In the genomic region with DNA sequence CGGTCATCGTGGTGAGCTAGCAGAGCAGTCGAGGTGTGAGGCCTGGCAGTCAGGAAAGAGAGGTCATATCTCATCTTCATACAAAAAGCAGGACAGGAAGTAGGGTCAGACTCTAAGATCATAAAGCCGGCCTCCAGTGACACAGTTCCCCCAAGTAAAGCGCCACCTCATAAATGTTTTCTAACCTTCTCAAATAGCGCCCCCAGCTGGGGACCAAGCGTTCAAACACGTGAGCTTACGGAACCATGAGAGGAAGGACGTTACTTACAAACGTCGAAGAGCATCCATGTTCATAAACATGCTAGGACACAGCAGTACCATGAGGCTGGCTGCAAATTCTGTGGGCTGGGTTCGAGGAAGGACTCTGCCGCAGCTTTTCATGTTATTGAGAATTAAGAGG, we compare ENCODE assay signal across 12 mouse cellular contexts. TPM values are rescaled to one million over a fixed set of nuclear protein-coding genes. Genes with fewer than 3 reads are reported as not detected.
DNase-seq lines count a peak whose midpoint lies in the region; ATAC-seq and TF ChIP-seq lines count a peak whose summit lies in the region.
"Had no signal": no experiment of that assay in that cellular context is flagged by ENCODE, and none has a peak within 500 bp of the region (broad histone marks: within the 10 kb centered on the region; RNA-seq: fewer than 3 reads in every experiment).

No protein-coding gene starts in this region.

- H3K27ac ChIP-seq in intestine, postnatal 0 days (ENCODE audit: low read depth, low read length), result no peak overlapping the region
- H3K27ac ChIP-seq in intestine, embryonic 16.5 days (ENCODE audit: low read length), result no peak overlapping the region
- no peak overlapping the region for H3K27ac ChIP-seq in bone marrow macrophage, adult 2 months (ENCODE audit: insufficient read depth, low read depth, low read length)
- no peak overlapping the region for H3K27ac ChIP-seq in stomach, postnatal 0 days (replicated peaks)
- no peak overlapping the region for H3K27ac ChIP-seq in midbrain, embryonic 13.5 days
- H3K27ac ChIP-seq: intestine, embryonic 15.5 days; midbrain, embryonic 15.5 days; neural tube, embryonic 13.5 days had no signal

- TF ChIP-seq POLR2A in bone marrow macrophage, adult 2 months (IDR thresholded peaks at IDR 0.05; ENCODE audit: borderline replicate concordance, low read depth, low read length), result no peak

- 80% methylated on average over 14 of the region's 14 CpGs for WGBS in intestine, postnatal 0 days
- WGBS in intestine, embryonic 16.5 days, result 79% methylated on average over 14 of the region's 14 CpGs
- 82% methylated on average over 14 of the region's 14 CpGs for WGBS in stomach, postnatal 0 days
- WGBS in midbrain, embryonic 13.5 days, result 86% methylated on average over 14 of the region's 14 CpGs

- H3K4me3 ChIP-seq in intestine, postnatal 0 days (ENCODE audit: low read depth, low read length), result no peak overlapping the region
- H3K4me3 ChIP-seq in intestine, embryonic 16.5 days (ENCODE audit: low read length), result no peak overlapping the region
- no peak overlapping the region for H3K4me3 ChIP-seq in bone marrow macrophage, adult 2 months (ENCODE audit: insufficient read depth, low read length)
- H3K4me3 ChIP-seq in stomach, postnatal 0 days (ENCODE audit: low read depth, low read length), result no peak overlapping the region
- no peak overlapping the region for H3K4me3 ChIP-seq in midbrain, embryonic 13.5 days (replicated peaks)
- H3K4me3 ChIP-seq: intestine, embryonic 15.5 days; midbrain, embryonic 15.5 days; neural tube, embryonic 13.5 days had no signal

- peak; percentile 25 for TF ChIP-seq CTCF in intestine, postnatal 0 days (IDR thresholded peaks at IDR 0.05; ENCODE audit: low read depth)
- TF ChIP-seq CTCF in bone marrow macrophage, adult 2 months (IDR thresholded peaks at IDR 0.05; ENCODE audit: low read depth, low read length), result peak; percentile 41; the same call in 1 of the 2 replicates
- peak; percentile 39 for TF ChIP-seq CTCF in stomach, postnatal 0 days (IDR thresholded peaks at IDR 0.05; ENCODE audit: low read depth)

- H3K4me1 ChIP-seq in intestine, postnatal 0 days (replicated peaks; ENCODE audit: control insufficient read depth, insufficient read depth, low read length), result no peaks in the 10 kb centered on the region
- H3K4me1 ChIP-seq in intestine, embryonic 16.5 days (ENCODE audit: control insufficient read depth, insufficient read depth, low read length), result peaks cover 5% of the 10 kb centered on the region; the same call in 1 of the 2 replicates
- no peaks in the 10 kb centered on the region for H3K4me1 ChIP-seq in bone marrow macrophage, adult 2 months (ENCODE audit: control insufficient read depth, insufficient read depth, low read length)
- peaks cover 2% of the 10 kb centered on the region; the same call in 1 of the 2 replicates for H3K4me1 ChIP-seq in stomach, postnatal 0 days (replicated peaks; ENCODE audit: control insufficient read depth, insufficient read depth)
- 0 out of 2 replicates have a peak, but pooled peaks cover 5% of the 10 kb centered on the region for H3K4me1 ChIP-seq in midbrain, embryonic 13.5 days (replicated peaks)

- no peak for TF ChIP-seq EP300 in stomach, postnatal 0 days (optimal IDR thresholded peaks at IDR 0.05)

- ATAC-seq in intestine, postnatal 0 days, result no peak
- no peak for ATAC-seq in intestine, embryonic 16.5 days
- no peak for ATAC-seq in stomach, postnatal 0 days (ENCODE audit: low FRiP score, low TSS enrichment)
- ATAC-seq in inflammation-experienced regulatory T-cells, adult 6 months, result no peak
- ATAC-seq in midbrain, embryonic 13.5 days, result no peak
- ATAC-seq: intestine, embryonic 15.5 days; midbrain, embryonic 15.5 days had no signal

- no peak overlapping the region for H3K9ac ChIP-seq in intestine, postnatal 0 days (ENCODE audit: low read depth, low read length)
- no peak overlapping the region for H3K9ac ChIP-seq in intestine, embryonic 16.5 days (ENCODE audit: low read depth, low read length)
- H3K9ac ChIP-seq in stomach, postnatal 0 days (ENCODE audit: low read length), result no peak overlapping the region
- H3K9ac ChIP-seq in midbrain, embryonic 13.5 days (replicated peaks), result no peak overlapping the region
- H3K9ac ChIP-seq: intestine, embryonic 15.5 days; midbrain, embryonic 15.5 days; neural tube, embryonic 13.5 days had no signal

- DNase-seq in thymus, postnatal 14 days, result peak; percentile 4
- no peak for DNase-seq in thymus, postnatal 25 days
- DNase-seq in stomach, postnatal 0 days (ENCODE audit: low spot score), result no peak
- DNase-seq: cerebellum, adult 9-11 months had no signal

- H3K9me3 ChIP-seq in intestine, postnatal 0 days (ENCODE audit: control insufficient read depth), result no peaks in the 10 kb centered on the region
- no peaks in the 10 kb centered on the region for H3K9me3 ChIP-seq in intestine, embryonic 16.5 days (ENCODE audit: control insufficient read depth, low read length)
- no peaks in the 10 kb centered on the region for H3K9me3 ChIP-seq in stomach, postnatal 0 days (ENCODE audit: control insufficient read depth, low read length)
- H3K9me3 ChIP-seq in midbrain, embryonic 13.5 days, result no peaks in the 10 kb centered on the region
- H3K9me3 ChIP-seq: intestine, embryonic 15.5 days; midbrain, embryonic 15.5 days; neural tube, embryonic 13.5 days had no signal

- H3K4me2 ChIP-seq in intestine, postnatal 0 days (replicated peaks; ENCODE audit: low read depth), result no peak overlapping the region
- H3K4me2 ChIP-seq in intestine, embryonic 16.5 days (ENCODE audit: low read depth, low read length), result no peak overlapping the region
- no peak overlapping the region for H3K4me2 ChIP-seq in stomach, postnatal 0 days (replicated peaks; ENCODE audit: low read depth)
- no peak overlapping the region for H3K4me2 ChIP-seq in midbrain, embryonic 13.5 days (replicated peaks)
- H3K4me2 ChIP-seq: intestine, embryonic 15.5 days; midbrain, embryonic 15.5 days; neural tube, embryonic 13.5 days had no signal

- no peaks in the 10 kb centered on the region for H3K36me3 ChIP-seq in intestine, postnatal 0 days (ENCODE audit: control insufficient read depth, insufficient read depth)
- H3K36me3 ChIP-seq in intestine, embryonic 16.5 days (ENCODE audit: control insufficient read depth, insufficient read depth, low read length), result no peaks in the 10 kb centered on the region
- no peaks in the 10 kb centered on the region for H3K36me3 ChIP-seq in stomach, postnatal 0 days (ENCODE audit: control insufficient read depth, insufficient read depth, low read length)
- H3K36me3 ChIP-seq in midbrain, embryonic 13.5 days, result no peaks in the 10 kb centered on the region
- H3K36me3 ChIP-seq: intestine, embryonic 15.5 days; midbrain, embryonic 15.5 days; neural tube, embryonic 13.5 days had no signal

- no peaks in the 10 kb centered on the region for H3K27me3 ChIP-seq in intestine, postnatal 0 days (replicated peaks; ENCODE audit: control insufficient read depth, insufficient read depth, low read length)
- no peaks in the 10 kb centered on the region for H3K27me3 ChIP-seq in intestine, embryonic 16.5 days (replicated peaks; ENCODE audit: control insufficient read depth, insufficient read depth, low read length)
- H3K27me3 ChIP-seq in stomach, postnatal 0 days (ENCODE audit: control insufficient read depth, insufficient read depth, low read length), result no peaks in the 10 kb centered on the region
- H3K27me3 ChIP-seq in midbrain, embryonic 13.5 days, result no peaks in the 10 kb centered on the region
- H3K27me3 ChIP-seq: intestine, embryonic 15.5 days; midbrain, embryonic 15.5 days; neural tube, embryonic 13.5 days had no signal

RNA-seq across cellular contexts. Expression of a gene that starts 31.1 kb away (rescaled TPM):
- polyA plus RNA-seq in intestine, postnatal 0 days (2015; fragmentation: Nextera tagmentation; extraction: Ambion mirVana), result 1.0 and 1.1 TPM in 2 replicates
- polyA plus RNA-seq in intestine, embryonic 16.5 days (2015; fragmentation: Nextera tagmentation; extraction: Ambion mirVana), result 2.1 and 2.5 TPM in 2 replicates
- polyA plus RNA-seq in bone marrow macrophage, adult 2 months (2012; ENCODE audit: insufficient read depth, insufficient read length, missing spikeins), result 0.12 TPM in 1 of 2 replicates, not detected in the other
- polyA plus RNA-seq in stomach, postnatal 0 days (2015; fragmentation: Nextera tagmentation; extraction: Ambion mirVana), result 1.1 and 1.2 TPM in 2 replicates
- polyA plus RNA-seq in inflammation-experienced regulatory T-cells, adult 6 months (2017; shearing (Covaris generic)), result 1 to 10 TPM; 1.5 to 2.6 (median 1.9) TPM
- polyA plus RNA-seq in midbrain, embryonic 13.5 days (2015; fragmentation: Nextera tagmentation; extraction: Ambion mirVana), result 0.35 TPM in 2 replicates

RNA-seq across cellular contexts. Expression of a gene that starts 40.5 kb away (rescaled TPM):
- 13.1 and 15.9 TPM in 2 replicates for polyA plus RNA-seq in intestine, postnatal 0 days (2015; fragmentation: Nextera tagmentation; extraction: Ambion mirVana)
- 22.1 and 26.2 TPM in 2 replicates for polyA plus RNA-seq in intestine, embryonic 16.5 days (2015; fragmentation: Nextera tagmentation; extraction: Ambion mirVana)
- polyA plus RNA-seq in bone marrow macrophage, adult 2 months (2012; ENCODE audit: insufficient read depth, insufficient read length, missing spikeins), result 4.8 and 6.6 TPM in 2 replicates
- polyA plus RNA-seq in stomach, postnatal 0 days (2015; fragmentation: Nextera tagmentation; extraction: Ambion mirVana), result 14.3 and 14.8 TPM in 2 replicates
- 10 to 100 TPM; 21.3 to 27.3 (median 26.5) TPM for polyA plus RNA-seq in inflammation-experienced regulatory T-cells, adult 6 months (2017; shearing (Covaris generic))
- polyA plus RNA-seq in midbrain, embryonic 13.5 days (2015; fragmentation: Nextera tagmentation; extraction: Ambion mirVana), result 31.2 and 33.5 TPM in 2 replicates

RNA-seq across cellular contexts. Expression of a gene that starts 40.8 kb away (rescaled TPM):
- 6.2 and 7.5 TPM in 2 replicates for polyA plus RNA-seq in intestine, postnatal 0 days (2015; fragmentation: Nextera tagmentation; extraction: Ambion mirVana)
- polyA plus RNA-seq in intestine, embryonic 16.5 days (2015; fragmentation: Nextera tagmentation; extraction: Ambion mirVana), result 10.1 and 11.2 TPM in 2 replicates
- 9.1 and 10.8 TPM in 2 replicates for polyA plus RNA-seq in bone marrow macrophage, adult 2 months (2012; ENCODE audit: insufficient read depth, insufficient read length, missing spikeins)
- polyA plus RNA-seq in stomach, postnatal 0 days (2015; fragmentation: Nextera tagmentation; extraction: Ambion mirVana), result 9.2 and 10.8 TPM in 2 replicates
- 10 to 100 TPM in 2 of 3 experiments, 1 to 10 TPM in 1; 9.8 to 19.2 (median 14.1) TPM for polyA plus RNA-seq in inflammation-experienced regulatory T-cells, adult 6 months (2017; shearing (Covaris generic))
- 4.4 and 6.0 TPM in 2 replicates for polyA plus RNA-seq in midbrain, embryonic 13.5 days (2015; fragmentation: Nextera tagmentation; extraction: Ambion mirVana)
